Mouse (Mus musculus) midbrain, embryonic 13.5 days (tissue): ENCODE measurements around the gene Sypl2. TPM values are rescaled to one million over a fixed set of nuclear protein-coding genes. Genes with fewer than 3 reads are reported as not detected.

ENCODE experiments used
- ATAC-seq: fragments of 200-750 bp; cut with Nextera tagmentation; 2 replicates; pipeline ENCODE4 v1.8.0; 2017; ENCODE audit warnings: mild to moderate bottlenecking, moderate TSS enrichment, moderate library complexity
- H3K27ac ChIP-seq: fragments of 300-500 bp; sonication (generic); 2 replicates; pipeline ENCODE4 v1.5.1; 2015; ENCODE audit warnings: inconsistent platforms, mild to moderate bottlenecking, moderate library complexity
- H3K27me3 ChIP-seq: fragments of 300-500 bp; sonication (generic); 2 replicates; pipeline ENCODE4 v1.6.1; 2015; ENCODE audit warnings: mild to moderate bottlenecking, inconsistent platforms
- H3K36me3 ChIP-seq: fragments of 300-500 bp; sonication (generic); 2 replicates; pipeline ENCODE4 v1.6.1; 2015; ENCODE audit warnings: mild to moderate bottlenecking, inconsistent platforms
- H3K4me1 ChIP-seq: fragments of 300-500 bp; sonication (generic); replicated peaks from 2 replicates; pipeline ENCODE4 v1.6.1; 2015; ENCODE audit warnings: inconsistent platforms
- H3K4me2 ChIP-seq: fragments of 300-500 bp; sonication (generic); replicated peaks from 2 replicates; pipeline ENCODE4 v1.6.1; 2015; ENCODE audit warnings: moderate library complexity, mild to moderate bottlenecking, inconsistent platforms
- H3K4me3 ChIP-seq: fragments of 300-500 bp; sonication (generic); replicated peaks from 2 replicates; pipeline ENCODE4 v1.5.1; 2015; ENCODE audit warnings: mild to moderate bottlenecking, inconsistent platforms
- H3K9ac ChIP-seq: fragments of 300-500 bp; sonication (generic); replicated peaks from 2 replicates; pipeline ENCODE4 v1.6.1; 2015; ENCODE audit warnings: mild to moderate bottlenecking, inconsistent platforms
- H3K9me3 ChIP-seq: fragments of 300-500 bp; sonication (generic); 2 replicates; pipeline ENCODE4 v1.6.1; 2016; ENCODE audit warnings: mild to moderate bottlenecking, inconsistent platforms
- WGBS: fragments of 180-500 bp; shearing (Covaris S2); methylation state at CpG from one replicate; pipeline ENCODE4 v1.1.7; 2015; 5-methylcytosine and 5-hydroxymethylcytosine counted together
- polyA plus RNA-seq: library from polyadenylated mRNA; unstranded; fragments of >200 nt; fragmentation: Nextera tagmentation; extraction: Ambion mirVana; gene quantifications from 2 replicates; pipeline ENCODE4 v1.2.1, GENCODE M21; 2015

The Sypl2 gene
- polyA plus RNA-seq, 1 experiment from 2014 or later, result 0.92 TPM

DNA sequence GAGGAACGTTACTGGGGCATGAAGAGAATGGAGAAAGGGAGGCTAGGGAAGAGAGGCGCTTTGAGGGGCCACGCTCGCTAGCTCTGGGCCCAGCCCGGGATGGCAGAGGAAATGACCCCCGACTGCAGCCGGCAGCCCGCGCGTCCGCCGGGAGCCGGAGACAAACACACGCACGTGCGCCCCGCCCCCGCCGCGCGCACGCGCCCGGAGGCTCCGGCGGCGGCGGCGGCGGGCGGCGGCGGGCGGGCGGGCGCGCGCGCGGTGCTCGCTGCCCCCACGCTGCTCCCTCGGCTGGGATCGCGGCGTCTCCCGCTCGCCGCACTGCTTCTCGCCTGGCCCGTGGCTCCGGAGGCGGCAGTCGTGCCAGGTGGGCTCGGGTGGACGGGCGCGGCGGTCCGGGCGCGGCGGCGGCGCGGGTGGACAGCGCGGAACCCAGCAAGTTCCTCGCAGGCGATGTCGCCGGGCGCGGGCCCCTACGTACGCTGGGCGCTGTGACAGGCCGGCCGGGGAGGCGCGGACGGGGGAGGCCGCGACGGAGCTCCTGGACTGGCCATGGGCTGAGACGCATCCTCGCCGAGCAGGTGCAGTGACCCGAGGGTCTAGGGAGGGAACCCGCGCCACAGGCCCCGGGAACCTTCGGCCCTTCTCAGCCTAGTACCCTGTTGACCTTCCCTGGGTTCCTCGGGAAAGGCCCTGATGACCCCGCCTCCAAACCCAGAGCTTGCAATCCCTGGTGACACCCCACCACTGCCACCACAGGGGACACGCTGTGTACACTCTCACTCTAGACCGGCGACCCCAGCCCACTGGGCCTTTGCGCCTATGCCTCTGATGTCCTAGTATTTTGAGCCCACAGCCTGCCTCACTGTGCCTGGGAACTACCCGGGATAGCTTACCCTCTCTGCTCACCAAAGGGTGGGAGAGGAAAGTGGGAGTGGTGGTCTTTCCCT is 40.1 kb downstream of the Sypl2 start, which contains the start of gene Amigo1:
Gene Amigo1, plus strand, starts transcription at position 238 of the 950 bp plus-strand sequence.
- peak; percentile 84 for ATAC-seq
- no peaks in the 10 kb centered on the region for H3K9me3 ChIP-seq
- peak within 1 kb of the TSS; percentile 86 for H3K9ac ChIP-seq
- peak within 1 kb of the TSS; percentile 92 for H3K4me2 ChIP-seq
- peaks cover 11% of the 10 kb centered on the region for H3K27me3 ChIP-seq
- peaks cover 40% of the 10 kb centered on the region for H3K4me1 ChIP-seq
- WGBS, result under 1% methylated on average over 92 of the region's 100 CpGs
- H3K36me3 ChIP-seq, result peaks cover 15% of the 10 kb centered on the region
- H3K27ac ChIP-seq, result peak within 1 kb of the TSS; percentile 72
- H3K4me3 ChIP-seq, result peak within 1 kb of the TSS; percentile 78

DNA sequence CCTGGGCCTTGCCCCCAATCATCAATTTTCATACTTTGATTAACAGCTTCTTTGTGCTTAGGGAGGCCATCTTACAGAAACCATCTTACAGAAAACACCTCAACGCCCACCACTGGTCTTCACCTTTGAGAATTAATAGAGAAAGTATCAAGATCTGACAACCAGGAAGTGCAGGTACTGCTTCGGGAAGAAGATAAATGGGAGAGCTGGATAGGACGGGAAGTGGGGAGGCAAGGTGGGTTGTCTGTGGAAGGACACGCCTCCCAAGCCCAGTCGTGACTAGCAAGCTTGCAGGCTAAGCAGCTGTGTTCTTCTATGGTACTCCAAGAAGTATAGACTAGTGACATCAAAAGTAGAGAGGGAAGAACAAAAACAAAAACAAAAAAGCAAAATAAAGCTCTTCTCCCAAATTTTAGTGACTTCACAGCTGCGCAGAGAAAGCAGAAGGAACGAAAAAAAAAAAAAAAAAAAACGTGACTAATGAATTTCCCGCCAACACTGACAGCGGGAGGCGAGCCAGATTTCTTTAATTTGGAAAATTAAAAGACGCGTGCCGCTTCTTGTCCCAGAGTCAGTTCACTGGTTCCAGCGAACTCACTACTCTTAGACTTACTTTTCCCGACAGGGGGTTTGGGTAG is 40.9 kb downstream of the Sypl2 start:
- peak overlapping the region; percentile 92 for H3K4me2 ChIP-seq
- H3K9ac ChIP-seq, result peak overlapping the region; percentile 86
- peaks cover 11% of the 10 kb centered on the region for H3K27me3 ChIP-seq
- no peak overlapping the region; the same call in 1 of the 2 replicates for H3K27ac ChIP-seq
- peaks cover 40% of the 10 kb centered on the region for H3K4me1 ChIP-seq
- no peaks in the 10 kb centered on the region for H3K9me3 ChIP-seq
- peaks cover 13% of the 10 kb centered on the region for H3K36me3 ChIP-seq
- 0 out of 2 replicates have a peak, but pooled peaks have one; percentile 34 for ATAC-seq
- peak overlapping the region; percentile 78 for H3K4me3 ChIP-seq
- WGBS, result 3% methylated on average over 16 of the region's 16 CpGs

DNA sequence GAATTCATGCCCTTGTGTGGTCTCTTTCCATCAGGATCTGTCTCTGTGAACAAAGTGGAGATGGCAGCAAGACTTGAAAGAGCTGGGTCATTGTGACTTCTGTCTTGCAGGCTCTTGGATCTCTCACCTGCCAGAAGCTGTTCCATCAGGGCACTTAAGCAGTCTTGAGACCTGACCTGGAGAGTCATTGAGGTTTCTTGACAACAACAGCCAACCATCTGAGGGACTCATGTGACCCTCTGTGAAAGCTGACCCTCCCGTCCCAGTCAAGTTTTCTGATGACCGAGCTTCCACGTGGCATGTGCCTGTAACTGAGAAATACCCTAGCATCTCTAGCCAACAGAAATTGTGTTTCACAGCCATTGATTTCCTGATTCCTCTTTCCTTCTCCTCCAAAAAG is 41.7 kb downstream of the Sypl2 start:
- WGBS, result 82% methylated on average over 3 of the region's 3 CpGs

DNA sequence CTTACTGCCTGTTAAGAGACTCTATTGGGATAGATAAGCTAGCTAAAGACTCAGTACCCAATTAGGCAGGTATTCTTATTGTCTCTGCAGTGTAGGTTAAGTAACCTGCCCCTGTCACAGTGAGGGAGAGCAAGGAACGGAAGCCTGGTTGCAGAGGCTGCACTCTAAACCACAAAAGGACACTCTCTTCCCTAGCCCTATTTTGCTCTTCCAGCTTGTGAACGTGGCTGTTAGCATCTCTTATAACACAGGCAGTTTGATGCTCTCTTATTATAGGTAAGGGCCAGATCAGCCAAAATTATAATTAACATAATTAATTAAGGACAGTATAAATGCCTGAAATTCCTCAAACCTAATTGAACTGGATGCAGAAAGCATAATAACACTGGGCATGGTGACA is 45.9 kb downstream of the Sypl2 start:
- no peak overlapping the region for H3K9ac ChIP-seq
- H3K4me1 ChIP-seq, result peaks cover 5% of the 10 kb centered on the region
- no peaks in the 10 kb centered on the region for H3K9me3 ChIP-seq
- H3K36me3 ChIP-seq, result no peaks in the 10 kb centered on the region
- WGBS, result 33% methylated on average over 2 of the region's 2 CpGs
- no peak overlapping the region for H3K4me2 ChIP-seq
- ATAC-seq, result no peak
- no peak overlapping the region for H3K27ac ChIP-seq
- H3K27me3 ChIP-seq, result peaks cover 6% of the 10 kb centered on the region
- no peak overlapping the region for H3K4me3 ChIP-seq

More for the DNA sequence above, 41.7 kb downstream of the Sypl2 start:
- H3K4me3 ChIP-seq, result no peak overlapping the region
- H3K27ac ChIP-seq, result no peak overlapping the region
- no peak overlapping the region for H3K4me2 ChIP-seq
- peaks cover 12% of the 10 kb centered on the region for H3K36me3 ChIP-seq
- ATAC-seq, result no peak
- H3K9ac ChIP-seq, result no peak overlapping the region
- H3K9me3 ChIP-seq, result no peaks in the 10 kb centered on the region
- H3K27me3 ChIP-seq, result peaks cover 11% of the 10 kb centered on the region
- H3K4me1 ChIP-seq, result peaks cover 35% of the 10 kb centered on the region

DNA sequence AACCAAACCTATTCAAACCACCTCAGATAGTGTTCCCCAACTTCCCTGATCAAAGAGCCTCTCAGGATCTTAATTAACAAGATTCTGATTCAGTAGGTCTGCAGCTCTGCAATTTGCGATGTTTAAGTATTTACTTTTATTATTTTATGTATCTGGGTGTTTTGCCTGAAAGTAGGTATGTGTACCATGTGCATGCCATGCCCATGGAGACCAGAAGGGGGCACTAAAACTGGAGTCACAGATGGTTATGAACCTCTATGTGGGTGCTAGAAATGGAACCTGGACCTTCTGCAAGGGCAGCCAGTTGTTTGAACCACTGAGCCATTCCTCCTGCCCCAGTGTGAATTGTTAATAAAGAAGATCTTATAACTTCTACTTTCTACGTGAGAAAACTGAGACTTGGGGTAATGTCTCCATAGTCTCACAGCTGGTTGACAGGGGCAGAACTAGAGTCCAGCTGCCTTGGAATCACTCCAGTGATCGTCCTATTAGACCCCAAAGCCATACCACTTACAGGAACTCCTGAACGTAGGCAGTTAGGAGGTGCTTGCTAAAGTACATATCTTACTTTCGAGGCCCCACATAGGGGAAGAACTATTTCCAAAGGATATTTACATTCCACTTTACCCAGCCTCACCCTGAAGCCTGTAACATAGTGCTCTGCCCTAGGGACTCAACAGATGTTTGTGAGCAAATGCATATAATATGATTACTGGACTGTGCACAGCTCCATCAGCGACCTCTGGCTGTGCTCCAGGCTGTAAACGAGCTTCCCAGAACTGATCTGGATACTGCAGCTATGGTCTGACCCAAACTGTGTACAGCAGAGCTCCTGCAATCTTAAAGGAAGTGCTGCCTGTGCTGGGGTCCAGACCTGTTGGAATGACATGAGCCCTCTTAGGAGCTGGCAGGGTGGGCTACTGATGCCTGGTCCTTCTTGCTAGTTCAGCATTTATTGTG is 47.4 kb downstream of the Sypl2 start:
- Histone ChIP-seq H3K9me3 (no peaks in the 10 kb centered on the region), H3K36me3 (no peaks in the 10 kb centered on the region), H3K4me3 (no peak overlapping the region), H3K9ac (no peak overlapping the region), H3K4me2 (no peak overlapping the region), H3K4me1 (peaks cover 18% of the 10 kb centered on the region), H3K27ac (no peak overlapping the region), H3K27me3 (no peaks in the 10 kb centered on the region)
- ATAC-seq, result no peak
- WGBS, result 81% methylated on average over 7 of the region's 7 CpGs

DNA sequence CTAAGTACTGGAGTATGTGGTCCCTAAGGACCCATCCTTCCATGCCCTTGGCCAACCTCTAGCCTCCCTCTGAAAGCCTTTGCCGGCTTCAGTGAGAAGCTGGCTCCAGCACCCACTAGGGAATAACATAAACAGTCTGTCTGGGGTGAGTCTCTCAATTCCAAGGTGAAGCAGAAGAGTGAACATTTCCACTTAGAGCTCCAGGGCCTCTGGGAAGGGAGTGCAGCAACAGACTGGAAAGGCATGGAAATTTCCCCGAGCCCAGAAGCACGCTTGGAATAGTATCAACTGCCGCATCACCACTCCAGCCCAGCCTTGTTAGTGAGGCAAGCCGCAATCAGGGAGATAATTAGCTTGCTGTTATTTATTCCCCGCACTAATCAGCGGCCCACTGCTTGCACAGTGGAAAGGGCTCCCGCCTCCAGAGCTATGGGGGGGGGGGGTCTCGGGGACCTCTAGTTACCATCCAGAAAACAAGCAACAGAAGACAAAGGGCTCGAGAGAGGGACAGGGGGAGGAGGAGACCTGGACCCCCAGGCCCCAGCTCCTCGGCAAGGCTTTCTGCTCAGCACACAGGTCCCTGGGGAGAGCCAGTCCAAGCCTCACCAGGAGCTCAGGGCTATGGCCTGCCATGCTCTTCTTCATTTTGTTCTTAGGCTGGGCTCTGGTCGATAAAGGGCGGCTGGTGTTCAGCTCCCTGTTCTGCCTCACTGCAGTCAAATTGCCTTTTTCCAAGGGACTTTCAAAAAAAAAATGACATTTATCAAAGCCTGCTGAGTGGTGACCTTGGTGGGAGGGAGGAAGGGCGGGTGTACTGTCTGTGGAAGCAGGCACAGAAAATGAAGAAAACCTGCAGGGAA is 51.5 kb downstream of the Sypl2 start:
- H3K9ac ChIP-seq, result 0 out of 2 replicates have a peak overlapping the region, but pooled peaks have one; percentile 19
- H3K27ac ChIP-seq, result peak overlapping the region; percentile 89
- H3K4me2 ChIP-seq, result peak overlapping the region; percentile 37
- H3K4me1 ChIP-seq, result peaks cover 20% of the 10 kb centered on the region
- peak; percentile 90 for ATAC-seq
- no peaks in the 10 kb centered on the region for H3K9me3 ChIP-seq
- 21% methylated on average over 14 of the region's 14 CpGs for WGBS
- H3K4me3 ChIP-seq, result no peak overlapping the region
- no peaks in the 10 kb centered on the region for H3K27me3 ChIP-seq
- H3K36me3 ChIP-seq, result no peaks in the 10 kb centered on the region

DNA sequence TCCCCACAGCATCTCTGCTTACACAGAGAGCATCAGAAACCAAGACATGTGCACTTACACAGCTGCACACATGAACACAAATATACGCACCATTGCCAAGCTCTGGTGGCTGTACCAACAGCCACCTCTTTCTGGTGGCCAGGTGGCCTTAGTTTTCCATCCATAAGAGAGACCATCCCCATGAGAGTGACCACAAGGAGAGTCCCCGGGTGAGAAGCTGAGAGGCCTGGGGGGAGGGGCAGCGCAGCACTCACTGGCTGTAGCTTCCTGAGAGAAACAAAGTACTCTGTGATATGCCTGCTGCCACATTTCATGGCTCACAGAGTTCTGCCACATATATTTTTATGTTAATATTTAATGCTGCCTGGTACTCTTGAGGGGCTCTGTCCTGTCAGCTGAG is 57.2 kb downstream of the Sypl2 start:
- no peak overlapping the region for H3K27ac ChIP-seq
- no peaks in the 10 kb centered on the region for H3K36me3 ChIP-seq
- no peak overlapping the region for H3K4me2 ChIP-seq
- no peaks in the 10 kb centered on the region for H3K27me3 ChIP-seq
- no peak overlapping the region for H3K4me3 ChIP-seq
- no peak for ATAC-seq
- H3K9me3 ChIP-seq, result no peaks in the 10 kb centered on the region
- no peak overlapping the region for H3K9ac ChIP-seq
- peaks cover 51% of the 10 kb centered on the region for H3K4me1 ChIP-seq
- WGBS, result 28% methylated on average over 3 of the region's 3 CpGs

DNA sequence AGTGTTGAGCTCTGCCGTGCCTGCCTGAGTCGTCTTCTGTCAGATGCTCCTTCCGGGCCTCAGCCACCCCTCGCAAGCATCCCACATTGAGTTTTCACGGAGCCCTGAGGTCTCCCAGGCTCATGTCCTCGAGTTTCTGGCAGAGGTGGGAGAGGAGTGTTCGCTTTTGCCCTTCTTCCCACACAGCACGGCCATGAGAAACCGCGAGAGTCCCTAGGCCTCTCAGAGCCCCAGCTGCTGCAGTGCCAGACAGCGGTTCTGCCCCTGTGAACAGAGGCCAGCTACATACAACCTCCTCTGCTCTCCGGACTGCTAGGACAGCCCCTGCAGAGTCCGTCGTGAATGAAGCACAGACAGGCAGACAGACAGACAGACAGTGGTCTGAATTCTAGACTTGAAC is 58.9 kb downstream of the Sypl2 start:
- no peak for ATAC-seq
- peak overlapping the region; percentile 79 for H3K27ac ChIP-seq

DNA sequence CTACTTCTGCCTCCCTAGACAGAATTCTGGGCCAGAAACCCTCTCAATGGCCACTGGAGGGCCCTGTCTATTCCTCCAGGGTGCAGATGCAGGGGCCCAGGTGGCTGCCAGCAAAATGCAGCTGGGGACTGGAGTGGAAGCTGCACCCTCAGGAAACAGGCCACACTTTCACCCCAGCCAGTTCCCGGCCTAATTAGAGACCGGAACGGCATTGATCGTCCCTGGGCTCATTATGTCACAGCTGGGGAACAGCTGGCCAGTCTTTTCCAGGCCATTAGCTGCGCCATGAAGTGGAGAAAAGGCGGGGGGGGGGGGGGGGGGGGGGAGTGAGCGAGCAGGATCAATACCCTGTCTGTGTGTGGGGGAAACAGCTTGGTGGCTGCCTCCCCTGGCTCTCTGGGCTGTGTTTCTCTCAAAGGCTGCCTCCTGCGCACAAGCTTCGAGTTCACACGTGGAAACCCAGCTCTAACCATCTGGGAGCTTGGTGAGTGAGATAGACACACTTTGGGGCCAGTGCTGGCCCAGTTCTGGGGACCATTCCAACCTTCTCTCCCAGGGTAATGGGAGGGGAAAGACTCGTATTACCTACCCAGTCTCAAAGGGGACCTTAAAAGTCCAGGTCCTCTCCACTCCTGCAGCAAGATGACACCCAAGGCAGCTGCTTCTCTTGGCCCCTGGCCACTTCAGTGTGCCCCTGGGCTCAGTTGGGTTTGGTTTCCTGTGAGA is 59.8 kb downstream of the Sypl2 start:
- Histone ChIP-seq H3K27ac (peak overlapping the region; percentile 79), H3K9me3 (no peaks in the 10 kb centered on the region), H3K27me3 (no peaks in the 10 kb centered on the region), H3K36me3 (no peaks in the 10 kb centered on the region), H3K4me2 (0 out of 2 replicates have a peak overlapping the region, but pooled peaks have one; percentile 4), H3K9ac (no peak overlapping the region), H3K4me1 (peaks cover 47% of the 10 kb centered on the region), H3K4me3 (no peak overlapping the region)
- ATAC-seq, result peak; percentile 61
- 2% methylated on average over 9 of the region's 11 CpGs for WGBS

More for the DNA sequence above, 58.9 kb downstream of the Sypl2 start:
- no peak overlapping the region for H3K9ac ChIP-seq
- H3K4me2 ChIP-seq, result no peak overlapping the region
- H3K9me3 ChIP-seq, result no peaks in the 10 kb centered on the region
- no peaks in the 10 kb centered on the region for H3K27me3 ChIP-seq
- H3K4me1 ChIP-seq, result peaks cover 47% of the 10 kb centered on the region
- H3K4me3 ChIP-seq, result no peak overlapping the region
- WGBS, result 45% methylated on average over 14 of the region's 14 CpGs
- H3K36me3 ChIP-seq, result no peaks in the 10 kb centered on the region
